Mouse (Mus musculus): ENCODE data around the gene Cacnb1.

The Cacnb1 gene

DNA sequence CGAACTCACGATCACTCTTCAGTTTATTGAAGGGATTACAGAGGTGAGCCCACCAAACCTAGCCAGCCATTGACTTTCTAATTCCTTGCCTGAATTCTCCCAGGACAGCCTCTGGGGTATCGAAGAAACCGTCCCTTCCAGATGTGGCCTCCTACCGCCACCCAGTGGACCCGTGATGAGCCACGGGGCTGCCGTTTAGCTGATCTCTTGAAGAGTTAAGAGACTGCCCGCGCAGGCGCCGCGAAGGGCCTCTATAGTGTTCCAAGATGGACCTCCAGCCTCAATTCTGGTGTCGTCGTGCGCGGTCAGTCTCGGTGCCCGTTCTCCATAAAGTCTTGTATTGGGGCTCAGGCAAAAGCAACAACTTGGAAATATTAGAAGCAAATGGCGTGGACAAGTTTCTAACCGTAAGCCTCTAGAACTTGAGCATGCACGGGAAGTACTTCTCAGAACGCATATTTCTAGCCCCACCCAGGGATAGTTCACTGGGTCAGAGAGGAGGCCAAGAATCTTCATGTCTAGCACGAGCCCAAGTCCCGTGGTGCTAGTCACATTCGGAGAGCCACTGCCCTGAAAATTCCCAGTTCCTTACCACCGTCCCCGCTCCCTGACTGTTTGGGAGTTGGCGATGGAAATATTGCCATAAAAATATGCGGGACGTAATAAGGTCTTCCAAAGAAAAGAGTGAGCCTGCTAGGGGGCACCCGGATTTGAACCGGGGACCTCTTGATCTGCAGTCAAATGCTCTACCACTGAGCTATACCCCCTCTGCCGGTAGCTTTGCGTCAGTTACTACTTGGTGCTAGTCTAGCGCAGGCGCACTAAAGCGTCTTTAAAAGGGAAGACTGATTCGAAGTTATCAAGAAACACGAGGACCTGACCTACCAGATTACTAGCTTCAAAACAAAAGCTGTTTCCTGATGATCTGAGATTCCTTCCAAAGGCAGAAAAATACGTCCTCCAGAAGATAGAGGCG is 35.0 kb downstream of the Cacnb1 start:
- WGBS, result under 1% methylated on average over 42 of the region's 42 CpGs

- 28% methylated on average over 17 of the region's 17 CpGs for WGBS
Observed at GRCm38 (mm10) chr11:97986738-97987465, 35.9 kb downstream of the Cacnb1 start.

- WGBS, result 3% methylated on average over 73 of the region's 74 CpGs
Observed at GRCm38 (mm10) chr11:97985727-97986677, 36.8 kb downstream of the Cacnb1 start, which contains the start of gene Plxdc1. Plxdc1 (minus strand) TSS chr11:97986444.

- 83% methylated on average over 1 of the region's 1 CpGs for WGBS
Observed at GRCm38 (mm10) chr11:97983983-97984382, 38.9 kb downstream of the Cacnb1 start.

GRCm38 (mm10) chr11:97983506-97983905 is 39.3 kb downstream of the Cacnb1 start:
- WGBS, result 92% methylated on average over 3 of the region's 3 CpGs

DNA sequence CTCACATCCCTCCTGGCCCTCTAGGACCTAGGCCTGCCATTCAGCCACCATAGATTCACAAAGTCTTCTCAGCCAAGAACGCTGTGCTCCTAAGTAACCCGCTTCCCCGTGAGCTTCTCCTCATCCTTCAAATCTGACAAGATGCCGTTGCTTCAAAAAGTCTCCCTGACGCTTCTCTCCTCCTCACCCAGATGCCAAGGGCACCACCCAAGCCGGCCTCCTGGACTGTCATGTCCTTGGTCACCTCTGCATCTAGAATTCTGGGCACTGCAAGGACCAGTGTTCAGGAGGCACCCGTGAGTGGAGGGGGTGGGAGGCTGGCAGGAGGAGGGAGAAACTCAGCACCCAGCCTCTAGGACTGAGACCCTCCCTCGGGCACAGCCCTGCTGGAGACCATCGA is 40.1 kb downstream of the Cacnb1 start:
- 91% methylated on average over 9 of the region's 9 CpGs for WGBS

DNA sequence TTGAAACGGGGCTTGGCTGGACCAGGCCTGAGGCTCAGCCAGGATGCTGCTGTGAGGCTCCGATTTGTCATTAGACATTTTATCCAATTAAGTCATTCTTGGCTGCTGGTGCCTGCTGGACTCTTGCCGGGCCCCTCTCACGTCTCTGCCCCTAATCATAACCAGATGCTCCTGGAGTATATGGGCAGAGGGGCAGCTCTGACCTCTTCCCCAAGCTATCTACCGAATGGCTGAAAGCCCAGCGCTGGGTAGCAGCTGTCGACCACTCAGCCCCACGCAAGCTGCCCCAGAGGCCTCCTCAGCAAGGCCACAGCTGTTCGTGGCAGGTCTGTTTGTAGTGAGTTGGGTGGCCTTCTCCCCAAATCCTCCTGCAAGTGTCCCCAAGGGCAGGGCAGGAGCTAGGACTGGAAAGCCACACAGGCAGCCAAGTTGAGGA is 42.3 kb downstream of the Cacnb1 start:
- WGBS, result 76% methylated on average over 9 of the region's 9 CpGs

DNA sequence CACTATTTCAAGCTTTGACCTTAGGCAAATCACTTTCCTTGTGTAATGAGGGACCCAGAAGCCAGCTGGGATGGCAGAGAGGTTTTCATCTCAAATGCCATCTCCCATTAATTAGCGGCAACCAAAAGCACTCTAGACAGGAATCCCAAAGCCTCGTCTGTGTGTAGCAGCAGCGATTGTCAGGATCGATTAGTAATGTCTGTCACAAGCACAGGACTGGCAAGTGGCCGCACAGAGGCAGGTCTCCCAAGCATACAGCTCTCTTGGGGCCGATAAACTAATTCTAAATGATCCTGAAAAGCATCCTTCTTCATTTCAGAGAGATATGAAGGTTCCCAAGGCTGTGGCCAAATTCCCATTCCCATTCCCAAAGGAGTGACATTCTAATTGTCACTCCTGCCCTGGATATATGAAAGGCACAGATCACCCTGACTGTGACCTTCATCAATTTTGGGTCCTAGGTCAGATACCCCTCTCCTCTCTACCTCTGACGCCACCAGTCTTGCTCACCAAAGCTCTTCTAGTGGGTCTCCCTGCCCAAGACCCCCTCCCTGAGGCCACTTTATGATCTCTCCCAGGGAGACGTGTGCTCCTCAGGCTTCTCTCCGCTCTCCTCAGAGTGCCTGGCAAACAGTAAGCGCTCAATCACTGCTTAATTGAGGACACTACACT is 42.9 kb downstream of the Cacnb1 start:
- 83% methylated on average over 10 of the region's 10 CpGs for WGBS

DNA sequence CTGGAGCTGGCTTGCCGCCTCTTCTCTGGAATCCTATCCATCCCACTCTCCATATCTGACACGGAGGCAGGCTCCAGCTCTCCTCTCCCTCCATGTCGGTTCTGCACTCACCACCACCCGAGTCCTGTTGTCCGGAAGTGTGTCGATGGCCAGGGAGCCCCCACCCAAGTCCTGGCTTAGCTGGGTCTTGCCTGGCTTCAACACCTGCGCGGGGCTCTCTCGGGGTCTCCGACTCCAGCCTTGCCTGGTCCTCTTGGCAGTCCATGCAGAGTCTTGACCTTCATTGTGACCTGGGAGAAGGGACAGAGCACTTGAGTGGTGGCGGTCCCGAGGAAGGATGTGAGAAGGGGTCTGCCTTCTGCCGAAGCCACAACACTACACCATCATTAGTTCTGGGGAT is 44.4 kb downstream of the Cacnb1 start:
- whole genome bisulfite sequencing, result 93% methylated on average over 13 of the region's 13 CpGs

- WGBS, result 92% methylated on average over 5 of the region's 5 CpGs
Observed at GRCm38 (mm10) chr11:97977797-97978196, 45.0 kb downstream of the Cacnb1 start.

- WGBS, result 76% methylated on average over 5 of the region's 5 CpGs
Observed at GRCm38 (mm10) chr11:97974746-97975145, 48.1 kb downstream of the Cacnb1 start.

- WGBS, result 91% methylated on average over 5 of the region's 5 CpGs
Observed at GRCm38 (mm10) chr11:97974141-97974540, 48.7 kb downstream of the Cacnb1 start.

GRCm38 (mm10) chr11:97972434-97972833 is 50.4 kb downstream of the Cacnb1 start:
- WGBS, result 71% methylated on average over 2 of the region's 2 CpGs

DNA sequence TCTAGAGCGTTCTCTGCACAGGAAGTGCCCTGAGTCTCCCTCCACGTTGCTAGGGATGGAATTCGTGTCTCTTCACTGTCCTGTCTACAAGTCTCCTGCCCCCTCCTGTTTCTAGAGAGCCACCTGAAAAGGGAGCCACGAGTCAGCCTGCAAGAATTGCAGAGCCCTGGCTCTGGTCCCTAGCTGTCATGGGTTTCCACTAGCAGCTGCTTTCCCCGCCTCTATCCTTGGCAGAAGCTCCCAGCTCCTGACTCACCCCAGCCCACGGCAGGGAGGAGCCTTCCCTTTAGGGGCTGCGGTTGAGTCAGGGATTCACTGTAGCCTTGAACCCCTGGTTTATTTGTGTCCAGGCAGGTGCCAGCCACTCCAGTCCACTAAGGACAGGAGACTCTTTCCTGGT is 51.6 kb downstream of the Cacnb1 start:
- WGBS, result 3% methylated on average over 7 of the region's 7 CpGs

GRCm38 (mm10) chr11:97970771-97971170 is 52.1 kb downstream of the Cacnb1 start:
- WGBS, result 72% methylated on average over 7 of the region's 7 CpGs

DNA sequence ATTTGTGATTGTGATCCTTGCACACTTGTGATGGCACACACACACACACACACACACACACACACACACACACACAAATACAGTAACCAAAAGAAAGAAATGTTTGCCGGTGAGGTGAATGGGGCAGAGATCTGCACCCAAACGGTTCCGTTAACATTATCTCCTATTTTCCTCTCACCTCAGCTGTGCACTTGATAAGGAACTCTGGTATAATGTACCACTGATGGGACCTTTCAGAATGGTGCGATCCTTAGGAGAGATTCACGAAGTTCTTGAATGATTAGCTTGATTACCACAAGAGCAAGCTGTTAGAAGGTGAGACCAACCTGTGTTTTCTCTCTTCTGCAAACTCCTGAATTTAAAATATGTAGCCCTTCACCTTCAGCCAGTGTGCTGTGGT is 54.4 kb downstream of the Cacnb1 start:
- 88% methylated on average over 5 of the region's 5 CpGs for WGBS

- 49% methylated on average over 2 of the region's 2 CpGs for WGBS
Observed at GRCm38 (mm10) chr11:97967114-97967513, 55.7 kb downstream of the Cacnb1 start.

- 85% methylated on average over 1 of the region's 1 CpGs for WGBS
Observed at GRCm38 (mm10) chr11:97960907-97961306, 61.9 kb downstream of the Cacnb1 start.

- 43% methylated on average over 5 of the region's 5 CpGs for WGBS
Observed at GRCm38 (mm10) chr11:97959300-97959680, 63.5 kb downstream of the Cacnb1 start.

DNA sequence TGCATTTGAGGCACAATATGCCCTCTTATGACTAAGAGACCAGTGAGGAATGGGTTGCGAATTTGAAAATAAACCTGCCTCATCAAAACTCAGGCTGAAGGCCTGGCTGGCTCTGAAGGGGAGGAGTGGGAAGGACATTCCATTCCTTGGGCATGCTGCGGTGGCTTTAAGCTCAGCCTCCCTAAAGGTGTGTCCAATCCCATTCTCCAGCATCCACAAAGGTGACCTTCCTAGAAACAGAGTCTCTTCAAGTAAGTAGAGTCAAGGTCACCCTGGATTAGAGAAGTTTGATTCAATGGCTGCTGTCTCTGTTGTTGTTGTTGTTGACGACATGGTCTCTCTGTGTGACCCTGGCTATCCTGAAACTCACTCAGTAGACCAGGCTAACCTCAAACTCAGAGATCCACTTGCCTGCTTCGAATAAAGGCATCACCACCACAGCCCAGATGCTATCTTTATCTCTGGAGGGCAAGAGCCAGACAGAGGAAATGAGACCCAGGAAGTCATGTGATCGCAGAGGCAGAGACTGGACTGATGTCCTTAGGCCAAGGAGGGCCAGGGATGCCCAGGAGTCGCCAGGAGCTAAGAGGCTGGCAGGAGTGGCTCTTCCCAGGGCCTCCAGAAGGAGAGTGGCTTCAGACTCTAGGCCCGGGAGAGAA is 64.1 kb downstream of the Cacnb1 start:
- 71% methylated on average over 7 of the region's 7 CpGs for WGBS
